Mouse (Mus musculus): ENCODE measurements around the gene Tgfbr3l.

Tgfbr3l gene

GRCm38 (mm10) chr8:4247951-4248540 lies at the start of gene Tgfbr3l:
Gene Tgfbr3l (plus strand): TSS chr8:4248214.
- peak; percentile 91 for DNase-seq

GRCm38 (mm10) chr8:4201321-4201720 lies 46.7 kb upstream of the Tgfbr3l start:
- no peak for DNase-seq

GRCm38 (mm10) chr8:4205246-4206123 lies 42.5 kb upstream of the Tgfbr3l start:
- DNase-seq = no peak

DNA sequence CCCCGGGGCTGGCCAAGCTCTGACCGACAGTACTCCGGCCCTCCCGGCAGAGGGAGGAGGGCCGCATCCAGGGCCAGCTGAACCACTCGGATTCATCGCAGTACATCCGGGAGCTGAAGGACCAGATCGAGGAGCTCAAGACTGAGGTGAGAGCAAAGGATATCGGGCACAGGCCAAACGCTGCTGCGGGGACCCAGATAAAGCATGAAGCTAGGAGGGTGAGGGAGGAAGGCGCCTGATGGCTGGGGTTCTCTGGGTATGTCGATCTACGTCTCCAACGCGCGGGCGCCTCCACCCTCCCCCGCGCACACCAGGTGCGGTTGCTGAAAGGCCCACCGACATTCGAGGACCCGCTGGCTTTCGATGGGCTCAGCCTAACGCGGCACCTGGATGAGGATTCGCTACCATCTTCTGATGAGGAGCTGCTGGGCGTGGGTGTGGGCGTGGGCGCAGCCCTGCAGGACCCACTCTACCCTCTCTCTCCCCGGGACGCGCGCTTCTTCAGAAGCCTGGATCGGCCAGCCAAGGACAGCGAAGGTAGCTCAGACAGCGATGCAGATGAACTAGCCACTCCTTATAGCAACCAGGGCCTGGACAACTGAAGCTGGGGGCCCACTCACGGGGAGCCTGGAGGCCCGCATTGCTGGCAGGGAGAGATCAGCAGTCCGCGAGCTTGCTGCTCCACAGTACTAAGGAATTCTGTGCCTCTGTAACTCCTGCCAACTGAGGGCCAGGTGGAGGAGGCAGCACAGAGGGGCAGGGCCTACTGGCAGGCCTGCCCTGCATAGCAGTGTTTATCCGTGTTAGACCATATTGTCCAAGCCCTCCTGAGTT lies 41.6 kb upstream of the Tgfbr3l start:
- no peak for DNase-seq

DNA sequence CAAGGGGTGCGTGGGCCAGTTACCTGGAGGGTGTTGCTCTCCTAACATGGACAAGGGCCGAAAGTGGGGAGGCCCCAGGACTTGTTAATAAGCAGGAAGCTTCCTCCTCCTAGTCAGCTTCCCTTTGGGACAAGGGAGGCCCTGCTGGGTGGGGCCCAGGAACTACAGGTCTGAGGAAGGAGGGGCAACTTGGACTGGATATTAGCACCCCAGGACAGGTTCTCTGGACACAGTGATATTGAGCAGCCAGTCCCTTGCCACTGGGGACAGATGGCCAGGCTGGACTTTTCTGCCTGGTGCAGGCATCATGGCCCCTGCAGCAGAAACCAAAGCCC lies 41.0 kb upstream of the Tgfbr3l start:
- DNase-seq = no peak

- no peak for DNase-seq
Measured at GRCm38 (mm10) chr8:4211097-4211496, 36.9 kb upstream of the Tgfbr3l start.

- no peak for DNase-seq
Measured at GRCm38 (mm10) chr8:4212809-4213209, 35.2 kb upstream of the Tgfbr3l start.

DNA sequence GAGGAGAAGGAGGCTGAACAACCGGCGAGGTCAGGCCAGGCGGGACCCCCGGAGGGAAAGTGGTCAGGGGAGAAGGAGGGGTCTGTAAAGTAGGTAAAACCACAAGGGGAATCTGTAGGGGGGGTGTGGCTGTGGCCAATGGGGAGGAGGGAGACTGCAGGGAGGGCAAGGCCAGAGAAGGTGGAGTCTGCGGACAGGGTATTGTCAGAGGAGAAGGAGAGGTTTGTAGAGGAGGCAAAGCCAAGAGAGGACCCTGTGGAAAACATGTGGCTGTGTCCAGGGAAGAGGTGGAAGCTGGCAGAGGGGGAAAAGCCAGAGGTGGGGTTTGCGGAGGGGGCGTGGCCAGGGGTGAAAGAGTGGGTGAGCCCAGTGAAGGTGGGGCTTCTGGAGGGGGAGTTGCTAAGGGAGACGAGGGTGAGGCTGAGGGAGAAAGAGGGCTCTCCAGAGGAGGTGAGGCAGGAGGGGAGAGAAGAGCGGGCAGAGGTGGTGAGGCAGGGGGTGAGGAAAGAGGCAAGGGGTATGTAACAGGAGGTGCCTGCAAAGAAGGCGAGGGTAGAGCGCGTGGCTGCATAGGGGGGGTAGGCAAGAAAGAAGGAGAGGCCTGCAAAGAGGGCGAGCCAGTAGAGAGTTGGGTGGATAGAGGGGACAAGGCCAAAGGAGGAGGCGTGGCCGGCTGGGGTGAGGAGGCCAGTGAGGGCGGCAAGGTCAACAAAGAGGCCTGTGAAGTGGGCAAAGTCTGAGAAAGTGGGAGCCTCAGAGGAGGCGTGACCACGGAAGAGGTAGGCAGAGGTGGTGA lies 34.6 kb upstream of the Tgfbr3l start:
- peak; percentile 96 for DNase-seq

- DNase-seq = peak; percentile 96
Measured at GRCm38 (mm10) chr8:4214006-4214980, 33.7 kb upstream of the Tgfbr3l start.

GRCm38 (mm10) chr8:4216296-4216695 lies 31.7 kb upstream of the Tgfbr3l start:
- no peak for DNase-seq

GRCm38 (mm10) chr8:4216791-4217621 lies 31.0 kb upstream of the Tgfbr3l start, which contains the start of gene Prr36:
Gene Prr36 (minus strand): TSS chr8:4217459.
- no peak for DNase-seq

DNA sequence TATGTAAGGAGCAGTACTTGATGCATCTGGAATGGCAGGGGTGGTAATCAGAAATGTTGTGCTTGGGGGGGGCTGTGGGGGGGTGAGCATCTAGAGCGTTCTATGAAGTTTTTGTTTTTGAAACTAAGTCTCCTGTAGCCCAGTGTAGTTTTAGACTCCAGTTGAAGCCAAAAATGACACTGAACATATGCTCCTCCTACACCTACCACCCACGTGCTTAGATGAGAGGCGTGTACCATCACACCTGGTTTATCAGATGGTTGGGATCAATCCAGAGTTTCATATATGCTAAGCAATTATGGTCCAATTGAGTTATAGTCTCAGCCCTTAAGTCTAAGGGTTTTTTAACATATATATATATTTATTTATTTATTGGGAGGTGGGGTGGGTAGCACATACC lies 28.4 kb upstream of the Tgfbr3l start:
- no peak for DNase-seq

GRCm38 (mm10) chr8:4222059-4222458 lies 26.0 kb upstream of the Tgfbr3l start:
- no peak for DNase-seq

DNA sequence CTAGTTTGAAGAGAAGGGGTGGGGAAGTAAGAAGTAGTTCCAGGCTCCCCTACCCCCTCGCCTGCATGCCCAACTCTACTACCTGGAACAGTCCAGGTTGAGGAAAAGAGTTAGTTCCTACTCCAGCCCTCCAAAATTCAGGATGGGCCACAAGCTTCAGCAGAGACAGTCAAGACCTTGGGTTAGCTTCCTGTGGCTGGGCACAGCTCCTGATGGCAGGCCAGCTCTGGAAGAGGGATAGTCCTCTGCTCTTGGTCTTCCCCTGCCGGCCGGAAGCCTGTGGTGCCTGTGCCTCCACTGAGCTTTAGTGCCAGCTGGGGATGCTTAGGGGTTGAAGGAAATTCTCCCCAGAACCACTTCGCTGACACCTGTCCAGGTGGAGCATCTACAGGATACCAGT lies 21.7 kb upstream of the Tgfbr3l start:
- DNase-seq = peak; percentile 61

DNA sequence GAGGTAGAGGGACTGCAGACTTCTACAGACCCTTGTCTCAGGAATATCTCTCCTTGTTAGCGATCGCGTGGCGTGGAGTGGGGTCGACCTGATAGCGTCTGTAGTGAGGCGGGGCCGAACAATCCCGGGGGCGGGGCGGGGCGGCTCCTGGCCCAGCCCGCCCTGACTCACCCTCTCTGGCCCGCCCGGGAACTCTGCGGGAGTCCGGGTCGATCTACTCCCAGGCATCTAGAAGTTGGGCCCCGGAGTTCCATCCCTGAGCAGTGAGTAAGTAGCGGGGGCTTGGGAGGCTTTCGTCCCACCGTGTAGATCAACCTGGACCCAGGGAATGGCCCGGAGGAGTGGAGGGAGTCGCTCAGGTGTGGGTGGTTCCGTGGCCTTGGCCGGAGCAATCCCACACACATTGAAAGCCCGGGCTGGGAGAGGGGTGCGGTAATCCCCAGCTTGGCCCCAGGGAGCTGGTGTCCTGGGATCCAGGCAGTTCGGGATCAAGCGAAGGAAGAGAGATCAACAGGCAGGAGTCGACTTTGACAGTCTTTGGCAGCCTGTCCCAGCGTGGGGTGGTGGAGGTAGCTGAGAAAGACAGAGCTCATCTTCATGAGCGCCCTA lies 21.2 kb upstream of the Tgfbr3l start, which contains the start of gene Lrrc8e:
TSS of gene Lrrc8e (plus strand) at position 89 of the 609 bp plus-strand sequence.
- DNase-seq = peak; percentile 81

DNA sequence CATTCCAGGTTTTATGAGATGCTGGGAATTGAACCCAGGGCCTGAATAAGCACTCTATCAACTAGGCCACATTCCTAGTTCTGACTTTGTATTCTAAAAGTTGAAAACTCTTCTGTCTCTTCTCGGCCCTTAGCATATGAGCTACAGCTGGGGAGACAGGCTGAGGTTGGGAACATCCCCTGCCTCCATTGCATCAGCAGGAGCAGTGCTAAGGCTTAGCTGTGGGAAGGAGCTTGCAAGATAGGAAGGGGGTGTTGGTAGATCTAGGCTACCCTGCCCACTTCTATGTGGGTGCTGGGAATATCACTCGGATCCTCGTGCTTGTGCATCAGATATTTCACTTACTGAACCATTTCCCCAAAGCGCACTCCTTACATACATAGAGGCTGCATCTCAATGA lies 20.1 kb upstream of the Tgfbr3l start:
- peak; percentile 66 for DNase-seq

- DNase-seq = peak; percentile 64
Measured at GRCm38 (mm10) chr8:4229784-4230183, 18.2 kb upstream of the Tgfbr3l start.

DNA sequence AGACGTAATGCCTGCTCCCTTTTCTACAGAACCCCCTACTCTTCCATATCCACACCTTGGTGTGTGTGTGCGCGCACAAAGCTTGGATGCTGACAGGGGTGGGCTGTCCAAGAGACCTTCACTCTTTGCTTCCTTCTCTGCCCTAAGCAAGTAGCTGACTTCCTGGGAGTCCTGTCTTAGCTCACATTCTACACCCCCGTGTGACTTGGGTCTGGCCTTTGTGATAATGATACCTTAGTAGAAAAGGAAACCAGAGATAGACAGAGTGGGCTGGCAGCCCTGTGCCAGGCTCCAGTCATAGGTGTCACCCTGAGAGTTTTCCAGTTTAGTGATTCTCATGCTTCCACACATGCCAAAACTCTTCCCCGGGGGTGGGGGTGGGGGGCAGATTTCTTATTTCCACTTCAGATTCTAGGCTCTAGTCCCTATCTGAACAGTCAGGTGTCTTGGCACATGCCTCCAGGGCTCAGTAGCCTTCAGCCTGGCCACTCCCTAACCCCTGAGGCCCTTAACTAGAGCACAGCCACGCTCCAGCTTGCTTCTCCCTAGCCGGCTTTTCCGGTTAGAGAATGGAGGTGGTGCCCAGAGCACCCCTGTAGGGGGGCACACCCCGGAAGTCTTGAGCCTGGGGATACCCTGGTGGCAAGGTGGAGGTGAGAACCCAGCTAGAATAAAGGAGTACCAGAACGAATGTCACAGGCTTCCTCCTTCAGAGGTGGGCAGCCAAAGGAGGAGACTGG lies 17.2 kb upstream of the Tgfbr3l start:
- peak; percentile 88 for DNase-seq

DNA sequence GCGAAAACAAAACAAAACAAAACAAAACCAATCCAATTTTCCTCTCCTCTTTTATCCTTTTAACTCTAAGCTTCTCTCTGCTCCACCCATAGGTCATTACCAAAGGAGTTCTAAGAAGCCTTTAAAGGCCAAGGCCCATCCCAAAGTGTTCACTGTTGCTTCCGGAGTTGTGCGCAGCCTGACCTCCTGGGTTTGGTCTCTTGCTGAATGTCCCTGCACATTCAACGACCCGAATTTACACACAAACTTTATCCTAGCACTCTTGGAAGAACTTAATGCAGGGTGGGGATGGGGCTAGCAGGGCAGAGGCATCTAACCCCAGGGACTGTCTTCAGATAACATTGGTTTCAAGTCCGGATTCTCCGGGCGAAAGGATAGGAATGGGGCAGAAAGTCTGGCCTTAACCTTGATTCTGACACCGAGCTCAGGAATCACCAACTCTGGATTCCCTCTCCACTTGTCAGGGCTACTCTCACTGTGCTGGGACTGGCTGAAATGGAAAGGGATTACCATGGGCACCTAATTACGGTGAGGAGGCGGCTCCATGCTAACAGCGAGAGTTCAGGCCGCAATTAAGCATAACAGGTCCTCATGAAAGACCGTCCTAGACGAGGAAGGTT lies 10.1 kb upstream of the Tgfbr3l start:
- no peak for DNase-seq

Data from heart, adult 11 months (tissue).